Mouse (Mus musculus) lung, embryonic 14.5 days (tissue): ENCODE measurements at regions not wholly inside any gene's neighbourhood (a gene's known extent, or its start where the extent isn't known, plus 50 kb on each side); places are given as distances from the start of the nearest gene placed in this dataset.

Source experiments
- ATAC-seq: fragments of 200-750 bp; cut with Nextera tagmentation; 2 replicates; pipeline ENCODE4 v1.8.0; 2017; ENCODE audit warnings: mild to moderate bottlenecking, moderate TSS enrichment, moderate library complexity; ENCODE audit not compliant: insufficient read depth
- DNase-seq: peaks from one replicate; pipeline ENCODE4 v3.0.0-alpha.2; 2015
- H3K27ac ChIP-seq: fragments of 300-500 bp; sonication (generic); 2 replicates; pipeline ENCODE4 v1.5.1; 2014; ENCODE audit warnings: low read depth, mild to moderate bottlenecking, moderate library complexity
- H3K27me3 ChIP-seq: fragments of 300-500 bp; sonication (generic); 2 replicates; pipeline ENCODE4 v1.6.1; 2014; ENCODE audit warnings: low read length, control low read depth; ENCODE audit not compliant: insufficient read depth
- H3K36me3 ChIP-seq: fragments of 300-500 bp; sonication (generic); 2 replicates; pipeline ENCODE4 v1.6.1; 2014; ENCODE audit warnings: control low read depth; ENCODE audit not compliant: insufficient read depth
- H3K4me1 ChIP-seq: fragments of 300-500 bp; sonication (generic); 2 replicates; pipeline ENCODE4 v1.6.1; 2014; ENCODE audit warnings: antibody characterized with exemption, control low read depth; ENCODE audit not compliant: insufficient read depth
- H3K4me2 ChIP-seq: fragments of 300-500 bp; sonication (generic); 2 replicates; pipeline ENCODE4 v1.6.1; 2014; ENCODE audit warnings: mild to moderate bottlenecking
- H3K4me3 ChIP-seq: fragments of 300-500 bp; sonication (generic); 2 replicates; pipeline ENCODE4 v1.5.1; 2014; ENCODE audit warnings: low read depth, low read length
- H3K9ac ChIP-seq: fragments of 300-500 bp; sonication (generic); 2 replicates; pipeline ENCODE4 v1.6.1; 2014
- H3K9me3 ChIP-seq: fragments of 300-500 bp; sonication (generic); 2 replicates; pipeline ENCODE4 v1.6.1; 2016; ENCODE audit warnings: low read depth, low read length, control low read depth
- CTCF ChIP-seq: IDR thresholded peaks from 2 replicates; pipeline ENCODE4 v1.5.1; 2016; ENCODE audit warnings: antibody characterized with exemption, low read depth
- WGBS: fragments of 180-500 bp; shearing (Covaris S2); extraction: QIAGEN DNeasy Blood & Tissue Kit; methylation state at CpG from one replicate; pipeline ENCODE4 v1.1.7; 2014; 5-methylcytosine and 5-hydroxymethylcytosine counted together

DNA sequence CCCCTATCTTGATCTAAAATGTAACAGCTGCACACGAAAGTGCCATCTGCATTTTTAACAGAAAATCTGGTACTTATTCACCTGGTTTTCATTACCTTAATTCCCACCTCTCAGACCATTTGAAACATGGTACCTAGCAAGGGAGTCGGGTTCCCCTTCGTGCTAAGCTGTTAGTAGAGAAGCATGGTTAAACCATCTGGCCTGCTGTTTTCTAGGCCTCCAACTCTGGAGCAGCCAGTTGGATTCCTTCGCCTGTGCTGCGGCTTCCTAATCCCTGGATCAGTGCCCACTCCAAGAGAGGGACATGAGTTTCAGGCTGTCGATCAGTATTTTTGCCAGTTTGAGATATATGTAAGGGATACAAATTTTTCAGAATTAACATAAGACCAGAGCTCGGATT, 110.4 kb upstream of the Tdrd3 start:
- TF ChIP-seq CTCF: no peak
- WGBS: 71% methylated on average over 7 of the region's 7 CpGs
- ATAC-seq (no peak), DNase-seq (peak; percentile 14)
- Histone ChIP-seq H3K4me3 (no peak overlapping the region), H3K9me3 (no peaks in the 10 kb centered on the region), H3K9ac (no peak overlapping the region), H3K27ac (no peak overlapping the region), H3K27me3 (no peaks in the 10 kb centered on the region), H3K36me3 (no peaks in the 10 kb centered on the region), H3K4me2 (no peak overlapping the region), H3K4me1 (no peaks in the 10 kb centered on the region)

DNA sequence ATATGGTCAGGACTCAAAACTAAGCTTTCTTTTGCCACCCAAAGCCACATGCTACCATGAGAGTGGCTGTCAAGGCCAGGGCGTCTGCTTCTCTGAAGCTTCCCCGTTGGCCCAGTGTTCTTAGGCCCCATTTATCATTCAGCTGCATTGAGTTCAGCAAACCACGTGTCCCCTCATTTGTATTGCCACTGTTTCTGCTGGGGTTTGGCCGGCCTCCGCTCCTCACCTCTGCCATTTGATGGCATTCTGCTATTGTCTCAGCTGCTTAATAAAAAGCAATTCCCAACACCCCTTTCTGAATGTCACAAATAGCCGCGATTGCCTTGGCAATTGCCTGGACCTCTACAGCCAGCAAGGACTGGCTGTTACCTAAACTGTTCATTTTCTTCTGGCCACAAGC, 108.4 kb upstream of the Tdrd3 start:
- no peak overlapping the region for H3K9ac ChIP-seq
- TF ChIP-seq CTCF: no peak
- ATAC-seq: no peak
- no peaks in the 10 kb centered on the region for H3K4me1 ChIP-seq
- H3K4me3 ChIP-seq: no peak overlapping the region
- H3K27ac ChIP-seq: no peak overlapping the region
- no peaks in the 10 kb centered on the region for H3K27me3 ChIP-seq
- no peak overlapping the region for H3K4me2 ChIP-seq
- H3K36me3 ChIP-seq: no peaks in the 10 kb centered on the region
- WGBS: 62% methylated on average over 7 of the region's 7 CpGs
- DNase-seq: no peak
- H3K9me3 ChIP-seq: no peaks in the 10 kb centered on the region

DNA sequence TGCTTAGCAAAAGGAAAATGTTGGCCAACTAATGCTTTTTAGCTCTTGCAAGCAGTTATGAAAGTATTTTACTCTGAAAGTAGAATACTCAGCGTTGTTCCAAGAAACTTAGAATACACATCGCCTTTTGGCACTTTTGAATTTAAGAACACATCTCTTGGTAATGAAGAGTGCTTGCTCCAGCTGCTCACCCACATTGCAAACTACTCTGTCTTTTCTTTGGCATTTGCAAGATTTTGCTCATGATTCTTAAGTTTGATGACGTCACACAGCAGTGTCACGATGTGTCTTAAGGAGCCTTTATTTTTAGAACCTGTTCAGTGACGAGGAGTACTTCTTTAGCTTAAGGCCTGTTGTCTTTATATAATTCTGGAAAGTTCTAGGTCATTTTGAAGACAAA, 104.1 kb upstream of the Tdrd3 start:
- Histone ChIP-seq H3K4me1 (no peaks in the 10 kb centered on the region), H3K36me3 (no peaks in the 10 kb centered on the region), H3K9ac (no peak overlapping the region), H3K27ac (no peak overlapping the region), H3K4me3 (no peak overlapping the region), H3K4me2 (no peak overlapping the region), H3K9me3 (no peaks in the 10 kb centered on the region), H3K27me3 (no peaks in the 10 kb centered on the region)
- 78% methylated on average over 5 of the region's 5 CpGs for WGBS
- DNase-seq: no peak
- ATAC-seq: no peak
- no peak for TF ChIP-seq CTCF

DNA sequence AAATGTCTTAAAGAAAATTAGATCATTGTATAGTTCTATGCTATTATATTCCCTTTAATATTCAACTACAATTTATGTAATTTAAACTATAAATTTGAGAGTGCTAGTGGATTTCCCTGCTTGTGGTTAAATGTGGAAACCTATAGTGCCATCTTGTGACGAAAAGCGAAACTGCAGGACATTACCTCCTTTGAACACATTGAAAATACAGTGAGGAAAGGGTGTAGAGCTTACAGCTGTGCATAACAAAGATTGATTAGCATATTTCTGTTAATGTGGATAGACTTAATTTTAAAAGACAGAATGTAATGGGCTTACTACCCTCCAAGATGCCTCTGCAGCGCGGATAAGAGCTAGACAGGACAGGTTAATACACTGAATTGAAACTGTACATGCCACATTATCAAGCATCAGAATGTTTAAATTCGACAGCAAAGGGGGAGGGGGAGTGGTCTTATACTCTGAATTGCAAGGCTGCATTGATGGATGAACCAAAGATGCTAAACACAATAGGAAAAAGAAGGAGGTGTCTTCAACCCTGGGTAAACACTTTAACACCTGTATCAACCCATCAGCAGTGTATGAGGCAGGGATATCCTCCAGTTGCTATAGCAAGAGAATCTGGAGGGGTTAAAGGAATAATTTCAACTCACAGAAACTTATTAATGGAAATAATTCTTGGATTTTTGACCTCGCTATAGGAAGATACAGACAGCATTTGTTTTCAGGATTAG, 101.3 kb upstream of the Tdrd3 start:
- Histone ChIP-seq H3K4me2 (no peak overlapping the region), H3K27ac (no peak overlapping the region), H3K27me3 (no peaks in the 10 kb centered on the region), H3K4me1 (no peaks in the 10 kb centered on the region), H3K36me3 (no peaks in the 10 kb centered on the region), H3K9ac (no peak overlapping the region), H3K4me3 (no peak overlapping the region), H3K9me3 (no peaks in the 10 kb centered on the region)
- WGBS: 24% methylated on average over 6 of the region's 6 CpGs
- TF ChIP-seq CTCF: peak; percentile 86
- ATAC-seq: peak; percentile 68
- peak; percentile 92 for DNase-seq

DNA sequence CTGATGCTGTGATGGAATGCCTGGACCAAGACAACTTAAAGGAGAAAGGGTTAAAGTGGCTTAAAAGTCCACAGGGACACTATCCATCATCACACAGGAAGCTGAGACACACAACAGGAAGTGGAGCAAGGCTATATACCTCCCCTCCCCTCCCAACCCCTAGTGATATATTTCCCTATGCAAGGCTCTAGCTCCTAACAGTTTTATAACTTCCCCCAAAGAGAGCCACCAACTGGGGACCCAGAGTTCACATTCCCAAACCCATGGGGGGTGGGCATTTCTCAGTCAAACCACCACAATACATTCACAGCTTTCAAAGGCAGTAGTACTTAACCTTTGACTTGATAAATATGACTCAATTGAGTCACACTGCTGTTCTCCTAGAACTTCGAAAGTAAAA, 88.6 kb upstream of the Tdrd3 start:
- H3K4me3 ChIP-seq: no peak overlapping the region
- no peak overlapping the region for H3K4me2 ChIP-seq
- no peaks in the 10 kb centered on the region for H3K4me1 ChIP-seq
- H3K9ac ChIP-seq: no peak overlapping the region
- DNase-seq (no peak), ATAC-seq (peak; percentile 70; the same call in 1 of the 2 replicates)
- WGBS: 40% methylated on average over 1 of the region's 1 CpGs
- H3K36me3 ChIP-seq: no peaks in the 10 kb centered on the region
- no peaks in the 10 kb centered on the region for H3K27me3 ChIP-seq
- H3K9me3 ChIP-seq: no peaks in the 10 kb centered on the region
- H3K27ac ChIP-seq: no peak overlapping the region
- no peak for TF ChIP-seq CTCF

GRCm38 (mm10) chr14:87337950-87338526, 78.4 kb upstream of the Tdrd3 start:
- TF ChIP-seq CTCF: no peak
- Histone ChIP-seq H3K4me1 (no peaks in the 10 kb centered on the region), H3K27me3 (no peaks in the 10 kb centered on the region), H3K36me3 (no peaks in the 10 kb centered on the region), H3K9ac (no peak overlapping the region), H3K4me2 (no peak overlapping the region), H3K9me3 (no peaks in the 10 kb centered on the region), H3K27ac (no peak overlapping the region), H3K4me3 (no peak overlapping the region)
- DNase-seq (no peak), ATAC-seq (no peak)
- 63% methylated on average over 8 of the region's 8 CpGs for WGBS

GRCm38 (mm10) chr14:87344540-87344939, 71.9 kb upstream of the Tdrd3 start:
- Histone ChIP-seq H3K27ac (no peak overlapping the region), H3K9ac (no peak overlapping the region), H3K4me3 (no peak overlapping the region), H3K36me3 (no peaks in the 10 kb centered on the region), H3K4me2 (no peak overlapping the region), H3K27me3 (no peaks in the 10 kb centered on the region), H3K4me1 (no peaks in the 10 kb centered on the region), H3K9me3 (no peaks in the 10 kb centered on the region)
- DNase-seq (no peak), ATAC-seq (no peak)
- WGBS: 86% methylated on average over 1 of the region's 1 CpGs
- no peak for TF ChIP-seq CTCF
